Mouse (Mus musculus) urinary bladder, postnatal 10 days (tissue): ENCODE data around the gene Tiam2.
"Not testable (repeated sequence)": the region's sequence is repeated elsewhere in the genome, so short reads cannot be mapped to it uniquely, and the experiment has no call there.

Source experiments
- DNase-seq: peaks from one replicate; pipeline ENCODE4 v3.0.0; 2022; ENCODE audit warnings: low spot score

The Tiam2 gene

DNA sequence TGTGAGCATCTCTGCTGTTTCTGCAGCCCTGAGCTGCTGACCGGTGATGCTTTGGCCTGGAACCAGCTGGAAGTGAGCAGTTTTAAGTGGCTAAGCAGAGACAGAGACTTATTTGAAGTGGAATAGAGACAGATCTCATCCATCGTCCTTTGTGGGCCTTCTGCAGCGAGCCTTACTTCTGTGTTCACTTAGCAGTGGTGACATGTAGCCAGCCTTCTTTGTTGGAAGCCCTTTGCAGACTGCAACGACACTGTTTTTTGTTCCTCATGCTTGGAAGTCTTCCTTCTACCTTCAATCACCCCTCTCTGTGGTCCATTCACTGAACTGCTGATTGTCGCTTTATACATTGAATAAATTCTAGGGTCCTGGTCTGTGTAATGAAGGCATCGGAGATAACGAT, 18.5 kb downstream of the Tiam2 start:
- no peak for DNase-seq

- DNase-seq: no peak
Measured at GRCm38 (mm10) chr17:3345276-3345885, 19.0 kb downstream of the Tiam2 start.

DNA sequence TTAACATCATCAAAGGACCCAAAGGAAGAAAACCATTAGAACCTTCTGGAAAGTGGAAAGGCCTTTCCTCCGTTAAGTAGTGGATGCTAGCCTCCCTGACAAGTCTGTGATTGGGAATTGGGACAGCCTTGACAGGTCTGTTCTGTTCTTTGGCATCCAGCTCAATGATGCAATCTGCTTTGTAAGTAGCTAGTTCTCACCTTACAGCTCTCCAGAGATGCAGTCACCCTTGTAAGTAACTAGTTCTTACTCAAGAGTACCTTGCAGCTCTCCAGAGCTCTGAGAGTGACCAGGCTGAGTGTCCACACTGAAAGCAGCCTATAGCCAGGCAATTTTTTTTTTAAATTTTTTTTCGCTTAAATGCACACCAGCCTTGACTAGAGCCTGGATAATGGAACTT, 21.4 kb downstream of the Tiam2 start:
- no peak for DNase-seq

DNA sequence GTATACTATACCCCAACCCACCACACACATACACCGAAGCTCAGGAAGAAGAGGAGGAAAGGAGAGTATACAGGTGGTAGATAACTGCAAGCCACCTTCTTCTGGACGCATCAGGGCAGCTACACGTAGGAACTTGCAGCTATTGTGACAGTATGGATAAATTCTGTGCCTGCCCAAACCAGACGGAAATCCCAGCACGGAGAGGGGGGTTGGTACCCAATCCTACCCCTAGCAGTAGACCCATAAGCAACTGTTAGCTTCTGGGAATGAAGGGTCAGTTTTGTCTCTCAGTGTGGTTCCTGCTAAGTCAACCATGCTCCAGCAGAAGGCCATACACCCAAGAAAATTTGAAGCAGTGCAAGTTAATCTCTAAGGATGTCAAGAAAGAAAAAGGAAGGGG, 23.0 kb downstream of the Tiam2 start:
- no peak for DNase-seq

- DNase-seq: no peak
Measured at GRCm38 (mm10) chr17:3349939-3350338, 23.6 kb downstream of the Tiam2 start.

DNA sequence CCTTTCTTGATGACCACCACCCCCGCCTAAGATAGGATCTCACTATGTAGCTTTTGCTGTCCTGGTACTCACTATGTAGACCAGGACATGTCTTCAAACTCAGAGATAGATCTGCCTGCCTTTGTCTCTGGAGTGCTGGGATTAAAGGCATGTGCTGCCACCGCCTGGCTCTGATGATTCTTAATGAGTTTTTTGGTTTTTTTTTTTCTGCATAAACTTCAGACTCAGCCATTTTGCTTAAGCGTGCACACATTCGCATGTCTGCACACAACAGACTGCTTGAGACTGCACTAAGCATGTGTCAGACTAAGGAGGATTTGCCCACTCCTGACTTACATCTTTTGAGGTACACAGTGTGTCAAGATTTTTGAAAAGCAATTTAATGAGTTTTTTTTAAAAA, 24.0 kb downstream of the Tiam2 start:
- DNase-seq: no peak

DNA sequence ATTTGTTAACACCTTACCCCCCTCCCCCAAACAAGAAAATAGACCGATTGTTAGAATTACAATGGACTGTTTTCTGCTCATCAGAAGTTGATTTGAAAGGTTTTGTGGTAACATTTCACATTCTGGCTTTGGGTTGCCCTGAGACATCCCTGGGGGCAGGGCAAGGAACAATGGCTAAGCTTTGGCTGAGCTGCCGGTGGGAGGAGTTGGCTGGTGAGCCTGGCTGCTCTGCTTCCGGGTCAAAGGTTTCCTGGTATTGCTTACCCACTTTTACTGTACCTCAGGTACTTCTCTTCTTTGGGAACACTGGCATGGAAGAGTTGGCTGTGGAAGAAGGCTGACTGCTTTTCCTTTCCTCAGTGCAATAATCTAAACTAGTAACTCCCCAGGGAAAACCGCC, 25.3 kb downstream of the Tiam2 start:
- no peak for DNase-seq

- DNase-seq: not testable (repeated sequence)
Measured at GRCm38 (mm10) chr17:3353141-3353540, 26.8 kb downstream of the Tiam2 start.

DNA sequence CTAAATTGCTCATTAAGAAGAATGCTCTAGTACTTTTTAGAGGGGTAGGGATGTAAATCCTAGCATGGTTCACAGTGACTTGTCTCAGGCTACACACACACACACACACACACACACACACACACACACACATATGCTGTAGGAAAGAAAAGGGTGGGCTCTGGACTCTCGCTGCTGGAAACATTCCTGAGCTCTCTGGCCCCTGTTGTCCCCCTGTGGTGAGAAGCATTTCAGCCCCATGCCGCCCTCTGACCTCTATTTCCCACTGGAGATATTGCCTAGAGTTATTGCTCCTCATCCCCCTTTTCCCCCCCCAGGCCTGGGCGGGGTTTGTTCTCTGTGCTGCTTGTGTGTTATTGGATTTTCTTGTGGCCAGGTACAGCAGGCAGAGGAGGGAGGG, 28.5 kb downstream of the Tiam2 start:
- no peak for DNase-seq

DNA sequence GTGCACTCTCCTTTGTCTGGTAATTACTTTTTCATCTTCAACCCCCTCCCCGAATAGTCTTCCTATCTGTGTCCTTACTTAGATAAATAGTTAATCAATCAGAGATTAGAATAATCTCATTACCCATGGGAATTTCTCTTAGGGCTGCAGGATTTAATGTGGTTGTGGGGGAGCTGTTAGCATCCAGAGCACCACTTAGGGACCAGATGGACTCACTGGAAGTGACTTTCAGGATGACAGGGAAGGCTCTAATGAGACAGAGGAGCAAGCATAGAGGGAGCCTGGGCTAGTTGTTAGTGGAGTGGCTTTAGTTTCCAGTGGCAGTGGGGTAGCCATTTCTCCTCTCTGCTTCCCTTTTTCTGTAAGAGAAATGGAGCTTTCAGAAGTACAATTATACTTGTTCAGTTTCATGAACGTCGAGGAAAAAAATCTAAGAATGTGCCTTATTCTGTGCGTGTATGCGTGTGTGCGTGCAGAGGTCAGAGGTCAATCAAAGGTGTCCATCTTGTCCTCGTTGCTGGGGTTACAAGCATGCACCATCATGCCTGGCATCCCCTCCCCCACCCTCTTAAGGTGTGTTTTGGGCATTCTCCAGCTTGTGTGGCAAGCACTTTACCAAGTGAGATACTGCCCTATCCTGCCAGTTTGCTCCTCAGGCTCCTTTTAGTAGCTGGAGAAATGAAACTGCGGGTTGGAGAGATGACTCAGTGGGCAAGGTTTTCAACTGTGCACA, 30.4 kb downstream of the Tiam2 start:
- DNase-seq: no peak

DNA sequence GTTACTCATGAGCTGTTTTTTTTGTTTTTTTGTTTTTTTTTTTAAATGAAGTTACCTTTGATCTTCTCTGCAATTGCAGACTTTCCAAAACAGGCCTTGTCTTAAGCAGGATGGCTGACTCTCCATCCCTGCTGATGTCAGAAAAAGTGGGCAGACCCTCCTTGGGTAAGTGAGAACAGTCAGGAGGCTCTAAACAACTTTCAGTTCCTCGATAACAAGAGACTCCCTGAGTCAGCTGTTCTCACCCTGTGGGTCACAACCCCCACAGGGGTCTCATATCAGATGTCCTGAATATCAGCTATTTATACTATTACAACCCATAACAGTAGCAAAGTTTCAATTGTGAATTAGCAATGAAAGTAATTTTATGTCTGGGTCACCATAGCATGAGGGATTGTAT, 33.9 kb downstream of the Tiam2 start:
- DNase-seq: no peak

- DNase-seq: no peak
Measured at GRCm38 (mm10) chr17:3361751-3362150, 35.4 kb downstream of the Tiam2 start.

DNA sequence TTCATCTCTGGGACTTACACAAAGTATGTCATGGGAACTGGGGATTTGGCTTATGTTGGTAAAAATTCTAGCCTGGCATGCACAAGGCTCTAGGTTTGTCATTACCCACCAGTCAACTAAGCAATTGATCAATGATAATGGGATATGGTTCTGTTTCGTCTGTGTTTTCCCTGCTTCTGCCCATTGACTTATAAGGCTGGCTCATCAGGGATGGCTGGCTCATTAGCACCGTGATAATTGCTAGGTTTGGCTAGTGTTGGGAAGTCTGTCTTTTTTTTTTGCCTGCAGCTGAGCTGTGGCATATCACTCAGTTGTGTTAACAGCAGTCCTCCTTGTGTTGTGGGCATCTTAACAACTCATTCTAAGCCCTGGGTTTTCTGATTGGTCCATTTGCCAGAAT, 36.8 kb downstream of the Tiam2 start:
- DNase-seq: no peak

DNA sequence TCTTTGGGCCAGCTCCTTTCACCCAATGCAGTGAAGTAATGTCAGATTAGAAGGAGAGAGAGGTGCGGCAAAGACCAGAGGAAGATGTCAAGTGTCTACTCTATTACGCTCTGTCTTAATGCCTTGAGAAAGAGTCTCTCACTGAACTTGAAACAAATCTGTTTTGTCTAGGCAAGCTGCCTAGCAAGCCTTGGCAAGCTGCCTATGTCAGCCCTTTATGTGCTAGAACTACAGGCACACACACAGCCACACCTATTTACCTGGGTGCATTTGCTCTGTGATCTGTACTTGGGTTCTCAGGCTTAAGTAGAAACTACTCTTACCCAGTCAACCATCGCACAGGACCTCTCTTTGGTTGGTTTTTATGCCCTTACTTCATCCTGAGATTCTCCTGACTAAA, 40.4 kb downstream of the Tiam2 start:
- DNase-seq: no peak

GRCm38 (mm10) chr17:3368386-3368785, 42.0 kb downstream of the Tiam2 start:
- no peak for DNase-seq

- no peak for DNase-seq
Measured at GRCm38 (mm10) chr17:3369631-3370030, 43.3 kb downstream of the Tiam2 start.

DNA sequence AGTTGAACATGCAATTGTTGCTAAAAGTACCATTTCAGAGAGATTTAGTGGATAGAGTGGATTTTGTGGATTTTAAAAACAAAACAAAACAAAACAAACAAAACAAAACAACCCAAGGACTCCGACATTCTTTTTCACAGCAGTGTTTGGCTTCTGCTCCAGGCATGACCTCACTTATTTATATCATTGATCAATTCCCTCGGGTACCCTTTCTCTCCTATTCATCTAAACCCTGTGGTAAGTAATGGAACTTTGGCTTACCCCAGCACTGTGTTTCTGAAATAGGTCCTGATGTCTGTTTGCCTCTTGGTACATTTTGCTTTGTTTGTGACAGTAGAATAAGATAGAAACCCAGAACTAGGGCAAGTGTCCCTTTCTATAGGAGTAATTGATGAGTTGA, 52.2 kb downstream of the Tiam2 start:
- DNase-seq: no peak

DNA sequence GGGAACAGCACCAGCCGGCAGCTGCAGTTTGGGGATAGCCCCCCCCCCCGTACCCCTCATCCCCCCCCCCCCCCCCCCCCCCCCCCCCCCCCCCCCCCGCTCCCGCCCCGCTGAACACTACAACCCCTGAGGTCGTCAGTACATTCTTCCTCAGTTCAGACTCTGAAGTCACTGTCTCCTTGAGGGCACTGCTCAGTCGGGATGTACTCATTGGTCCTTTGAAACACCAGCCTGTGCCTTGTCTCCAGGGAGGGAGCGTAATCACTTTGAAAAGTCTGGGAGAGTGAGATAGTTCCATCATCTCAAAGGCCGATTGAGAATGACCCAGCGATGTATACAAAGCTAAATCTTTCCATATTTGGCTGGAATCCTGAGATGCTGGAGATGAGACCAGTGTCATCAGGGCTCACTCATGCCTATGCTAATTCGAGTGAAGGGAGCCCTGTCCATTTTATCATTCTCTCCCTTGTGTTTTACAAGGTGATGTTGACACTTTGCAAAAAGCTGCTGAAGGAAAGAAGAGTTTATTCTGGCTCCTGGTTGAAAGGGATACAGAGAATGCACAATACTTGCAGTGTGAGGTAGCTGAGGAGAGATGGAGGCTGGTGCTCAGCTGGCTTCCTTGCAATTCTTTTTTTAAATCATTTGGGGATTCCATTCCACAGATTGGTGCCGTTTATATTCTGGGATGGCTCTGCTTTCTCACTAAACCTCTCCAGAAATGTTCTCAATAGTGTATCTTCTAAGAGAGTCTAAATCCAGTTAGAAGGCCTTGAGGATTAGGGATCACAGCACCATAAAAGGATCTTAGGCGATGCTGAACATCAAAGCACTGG, 53.6 kb downstream of the Tiam2 start:
- DNase-seq: no peak

- DNase-seq: no peak
Measured at GRCm38 (mm10) chr17:3385391-3385790, 59.0 kb downstream of the Tiam2 start.

DNA sequence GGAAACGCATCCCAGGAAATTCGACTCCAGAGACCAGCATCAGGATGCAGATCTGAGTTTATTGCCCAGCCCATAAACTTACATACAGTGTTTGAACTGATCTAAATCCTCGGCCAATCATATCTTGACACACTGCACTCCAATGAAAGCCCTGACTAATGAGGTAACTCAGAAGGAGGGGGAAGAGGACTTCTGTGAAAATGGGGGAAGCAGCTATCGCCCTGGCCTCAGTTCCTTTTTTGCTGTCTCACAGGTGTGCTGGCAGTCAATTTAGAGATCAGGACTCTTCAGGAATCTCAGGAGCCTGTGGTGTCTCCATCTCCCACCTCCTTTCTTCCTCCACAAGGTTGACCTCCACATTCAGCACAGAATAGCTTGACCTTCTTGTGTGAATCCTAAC, 61.4 kb downstream of the Tiam2 start:
- DNase-seq: no peak

DNA sequence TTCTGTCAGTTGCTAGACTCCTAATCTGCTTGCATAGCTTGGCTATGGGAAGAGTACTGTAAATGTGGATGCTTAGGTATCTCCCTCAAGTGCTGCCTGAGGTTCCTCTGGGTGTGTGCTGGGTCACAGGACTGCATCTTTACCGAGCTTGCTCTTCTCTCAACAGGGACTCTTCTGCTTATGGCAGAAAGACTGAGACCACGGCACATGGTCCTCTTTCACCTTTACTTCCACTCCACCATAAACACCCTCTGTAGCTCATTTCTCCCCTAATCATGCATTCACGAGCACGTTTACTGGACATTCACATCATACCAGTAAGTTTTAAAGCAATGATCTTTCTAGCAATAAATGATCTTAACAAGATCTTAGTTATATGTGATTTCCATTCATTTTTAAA, 63.4 kb downstream of the Tiam2 start:
- no peak for DNase-seq

DNA sequence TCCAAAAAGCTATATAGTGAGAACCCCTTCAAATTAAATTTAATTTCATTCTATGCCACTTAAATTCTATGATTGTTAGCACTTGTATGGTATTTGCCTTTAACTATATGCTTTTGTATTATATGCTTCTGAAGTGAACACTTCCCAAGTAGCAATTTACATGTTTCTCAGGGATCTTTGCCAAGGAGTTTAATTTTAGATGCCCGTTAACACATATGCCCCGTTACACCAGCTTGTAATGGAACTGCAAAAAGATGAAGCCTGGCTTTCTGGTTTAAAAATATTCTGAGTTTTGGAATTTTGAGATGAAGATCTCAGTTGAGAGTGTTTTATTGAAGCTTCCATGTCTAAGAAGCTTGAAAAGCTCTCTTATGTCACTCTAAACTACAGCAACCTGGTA, 67.6 kb downstream of the Tiam2 start:
- DNase-seq: no peak

DNA sequence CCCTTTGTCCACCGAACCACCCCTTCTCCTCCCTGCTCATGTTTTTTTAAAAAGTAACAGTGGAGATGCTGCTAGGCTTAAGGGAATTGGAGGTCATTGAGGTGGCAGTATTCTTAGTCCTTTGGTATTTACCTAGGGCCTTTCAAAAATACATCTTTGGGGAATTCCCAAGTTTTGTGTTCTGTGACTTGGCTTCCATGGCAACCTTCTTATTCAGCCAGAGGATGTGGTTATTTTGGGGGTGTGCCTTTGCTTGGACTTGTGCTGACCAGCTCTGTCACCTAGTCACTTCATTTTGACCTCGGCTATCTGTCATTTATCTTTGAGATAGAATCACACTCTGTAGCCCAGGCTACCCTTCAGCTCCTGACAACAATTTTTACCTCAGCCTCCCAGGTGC, 68.6 kb downstream of the Tiam2 start:
- DNase-seq: no peak
